Mouse (Mus musculus) limb, embryonic 15.5 days (tissue): Measurements from ENCODE around the gene Adgrv1. TPM values are rescaled to one million over a fixed set of nuclear protein-coding genes. Genes with fewer than 3 reads are reported as not detected.
"Not testable (repeated sequence)": the region's sequence is repeated elsewhere in the genome, so short reads cannot be mapped to it uniquely, and the experiment has no call there.

Experiments
- ATAC-seq: fragments of 200-750 bp; cut with Nextera tagmentation; 2 replicates; pipeline ENCODE4 v1.8.0; 2017; ENCODE audit warnings: low read depth, moderate TSS enrichment; ENCODE audit not compliant: insufficient number of reproducible peaks, low FRiP score, low TSS enrichment
- H3K27ac ChIP-seq: fragments of 300-500 bp; sonication (generic); 2 replicates; pipeline ENCODE4 v1.5.1; 2015; ENCODE audit warnings: moderate library complexity, mild to moderate bottlenecking, inconsistent platforms
- H3K27me3 ChIP-seq: fragments of 300-500 bp; sonication (generic); 2 replicates; pipeline ENCODE4 v1.6.1; 2015; ENCODE audit warnings: inconsistent platforms
- H3K36me3 ChIP-seq: fragments of 300-500 bp; sonication (generic); 2 replicates; pipeline ENCODE4 v1.6.1; 2015; ENCODE audit warnings: inconsistent platforms
- H3K4me1 ChIP-seq: fragments of 300-500 bp; sonication (generic); 2 replicates; pipeline ENCODE4 v1.6.1; 2015; ENCODE audit warnings: inconsistent platforms
- H3K4me2 ChIP-seq: fragments of 300-500 bp; sonication (generic); 2 replicates; pipeline ENCODE4 v1.6.1; 2015; ENCODE audit warnings: mild to moderate bottlenecking, inconsistent platforms
- H3K4me3 ChIP-seq: fragments of 300-500 bp; sonication (generic); 2 replicates; pipeline ENCODE4 v1.5.1; 2015; ENCODE audit warnings: mild to moderate bottlenecking, inconsistent platforms
- H3K9ac ChIP-seq: fragments of 300-500 bp; sonication (generic); 2 replicates; pipeline ENCODE4 v1.6.1; 2015; ENCODE audit warnings: inconsistent platforms
- H3K9me3 ChIP-seq: fragments of 300-500 bp; sonication (generic); 2 replicates; pipeline ENCODE4 v1.6.1; 2016; ENCODE audit warnings: inconsistent platforms
- WGBS: fragments of 180-500 bp; shearing (Covaris S2); methylation state at CpG from one replicate; pipeline ENCODE4 v1.1.7; 2015; 5-methylcytosine and 5-hydroxymethylcytosine counted together
- polyA plus RNA-seq: library from polyadenylated mRNA; unstranded; fragments of >200 nt; fragmentation: Nextera tagmentation; extraction: Ambion mirVana; gene quantifications from 2 replicates; pipeline ENCODE4 v1.2.1, GENCODE M21; 2015

Gene Adgrv1
- polyA plus RNA-seq, 1 experiment from 2014 or later, result 0.58 TPM

DNA sequence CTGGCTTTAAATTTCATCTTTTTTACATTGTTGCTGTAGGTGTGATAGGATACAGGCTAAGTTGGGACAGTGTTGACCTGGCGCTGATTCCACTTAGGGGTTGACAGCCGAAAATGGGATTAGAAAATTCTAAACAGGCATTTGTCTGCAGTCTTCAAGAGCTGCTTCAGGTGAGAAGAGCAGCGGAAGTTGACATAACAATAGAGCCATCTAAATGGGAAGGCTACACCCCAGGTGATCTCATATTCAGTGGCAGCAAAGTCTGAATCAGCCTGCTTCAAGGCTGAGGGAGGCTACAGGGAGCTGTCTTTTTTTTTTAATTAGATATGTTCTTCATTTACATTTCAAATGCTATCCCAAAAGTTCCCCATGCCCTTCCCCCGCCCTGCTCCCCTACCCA, 365.5 kb downstream of the Adgrv1 start:
- not testable (repeated sequence) for H3K4me2 ChIP-seq, H3K27me3 ChIP-seq, H3K4me3 ChIP-seq, H3K9ac ChIP-seq, H3K36me3 ChIP-seq, H3K27ac ChIP-seq, ATAC-seq, H3K9me3 ChIP-seq, H3K4me1 ChIP-seq
- WGBS, result 79% methylated on average over 4 of the region's 4 CpGs

DNA sequence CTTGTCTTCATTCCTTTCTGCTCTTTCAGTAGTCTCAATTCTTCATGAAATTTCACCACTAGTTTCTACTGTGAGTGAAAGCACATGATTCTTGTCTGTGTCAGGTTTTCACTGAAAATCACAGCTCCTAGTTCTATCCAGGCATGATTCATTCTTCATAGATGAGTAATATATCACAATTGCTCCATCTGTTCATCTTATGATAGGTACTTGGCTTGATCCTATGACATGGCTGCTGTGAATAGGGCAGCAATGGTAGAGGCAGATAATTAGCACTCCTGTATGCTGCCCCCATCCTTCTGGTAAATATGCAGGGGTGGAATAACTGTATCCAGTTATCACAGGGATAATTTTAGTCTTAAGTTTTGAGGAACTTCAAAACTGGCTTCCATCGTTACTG, 368.5 kb downstream of the Adgrv1 start:
- Histone ChIP-seq H3K9ac (no peak overlapping the region), H3K27me3 (no peaks in the 10 kb centered on the region), H3K4me1 (no peaks in the 10 kb centered on the region), H3K36me3 (no peaks in the 10 kb centered on the region), H3K4me3 (no peak overlapping the region), H3K27ac (no peak overlapping the region), H3K4me2 (no peak overlapping the region), H3K9me3 (no peaks in the 10 kb centered on the region)
- 80% methylated on average over 1 of the region's 1 CpGs for WGBS
- ATAC-seq, result no peak

DNA sequence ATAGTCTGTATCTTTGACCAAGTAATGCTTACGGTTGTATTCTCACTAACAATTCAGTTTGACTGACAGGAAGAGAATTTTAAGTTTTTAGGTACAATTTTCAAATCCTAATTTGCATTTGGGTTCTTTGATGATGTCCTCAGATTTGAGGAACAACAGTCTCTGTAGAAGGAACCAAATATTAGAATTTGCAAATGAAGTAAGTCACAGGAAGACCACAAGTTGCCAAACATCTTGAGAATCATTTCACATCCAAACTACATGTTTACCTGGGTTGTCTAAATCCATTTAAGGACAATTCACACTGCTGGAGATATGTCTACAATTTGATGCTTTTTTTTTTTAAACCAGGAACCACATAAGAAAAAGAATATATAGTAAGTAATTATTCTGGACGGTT, 391.8 kb downstream of the Adgrv1 start:
- Histone ChIP-seq H3K27me3 (no peaks in the 10 kb centered on the region), H3K4me1 (no peaks in the 10 kb centered on the region), H3K27ac (no peak overlapping the region), H3K9me3 (no peaks in the 10 kb centered on the region), H3K4me3 (no peak overlapping the region), H3K4me2 (no peak overlapping the region), H3K36me3 (no peaks in the 10 kb centered on the region), H3K9ac (no peak overlapping the region)
- ATAC-seq, result no peak
- WGBS, result 74% methylated on average over 2 of the region's 2 CpGs

DNA sequence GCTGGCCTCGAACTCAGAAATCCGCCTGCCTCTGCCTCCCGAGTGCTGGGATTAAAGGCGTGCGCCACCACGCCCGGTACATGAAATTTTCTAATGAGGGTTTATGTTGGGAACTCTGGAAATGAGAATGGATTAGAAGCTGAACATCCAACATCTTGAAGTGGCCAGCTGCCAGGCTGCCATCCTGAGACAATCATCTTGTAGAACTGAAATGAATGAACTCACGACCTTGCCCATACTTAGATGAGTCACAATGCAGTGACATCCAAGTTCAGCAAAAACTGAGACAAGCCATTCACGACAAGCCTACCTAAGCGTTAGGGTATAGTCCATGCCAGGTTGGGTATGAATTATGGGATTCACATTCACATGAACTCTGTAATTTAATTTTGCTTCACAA, 393.1 kb downstream of the Adgrv1 start:
- Histone ChIP-seq H3K4me1 (no peaks in the 10 kb centered on the region), H3K27me3 (no peaks in the 10 kb centered on the region), H3K4me2 (no peak overlapping the region), H3K9ac (no peak overlapping the region), H3K36me3 (no peaks in the 10 kb centered on the region), H3K4me3 (no peak overlapping the region), H3K27ac (no peak overlapping the region), H3K9me3 (no peaks in the 10 kb centered on the region)
- no peak for ATAC-seq
- WGBS, result 91% methylated on average over 10 of the region's 10 CpGs

DNA sequence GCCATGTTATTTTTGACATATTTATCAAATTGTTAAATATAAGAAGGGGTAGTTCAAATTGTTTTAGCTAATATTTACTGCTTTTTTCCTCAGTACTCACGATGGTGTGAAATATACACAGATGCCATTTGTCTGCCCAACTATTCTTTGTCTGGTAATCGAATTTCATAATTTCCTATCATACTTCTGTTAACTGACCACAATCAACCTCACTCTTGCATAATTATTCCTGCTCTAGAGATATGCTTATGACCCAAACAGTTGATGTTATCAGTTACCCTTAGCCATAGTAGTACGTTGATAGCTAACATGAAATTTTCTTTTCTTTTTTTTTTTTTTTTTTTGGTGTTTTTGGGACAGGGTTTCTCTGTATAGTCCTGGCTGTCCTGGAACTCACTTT, 393.5 kb downstream of the Adgrv1 start:
- WGBS, result 87% methylated on average over 3 of the region's 3 CpGs
- Histone ChIP-seq H3K27ac (no peak overlapping the region), H3K36me3 (no peaks in the 10 kb centered on the region), H3K9ac (no peak overlapping the region), H3K4me2 (no peak overlapping the region), H3K27me3 (no peaks in the 10 kb centered on the region), H3K9me3 (no peaks in the 10 kb centered on the region), H3K4me1 (no peaks in the 10 kb centered on the region), H3K4me3 (no peak overlapping the region)
- no peak for ATAC-seq

DNA sequence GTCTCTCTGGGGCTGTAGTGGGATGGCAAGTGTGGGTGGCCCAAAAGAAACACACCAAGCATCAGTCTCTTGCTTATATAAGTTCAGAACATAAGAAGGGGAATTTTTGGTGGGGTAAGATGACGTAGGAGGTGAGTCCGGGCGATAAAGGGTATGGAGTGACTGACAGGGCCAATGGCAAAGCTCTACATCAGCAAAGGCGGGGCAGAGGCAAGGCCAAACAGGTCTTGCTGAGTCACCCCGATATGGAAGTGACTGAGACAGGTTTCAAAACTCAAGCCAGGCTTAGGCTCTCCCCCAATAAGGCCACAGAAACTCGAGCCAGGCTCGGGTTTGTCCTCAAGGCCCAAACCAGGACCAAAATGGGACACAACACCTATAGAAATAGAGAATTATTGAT, 394.1 kb downstream of the Adgrv1 start:
- no peaks in the 10 kb centered on the region for H3K36me3 ChIP-seq
- no peak overlapping the region for H3K27ac ChIP-seq
- H3K4me3 ChIP-seq, result no peak overlapping the region
- no peak overlapping the region for H3K4me2 ChIP-seq
- no peak overlapping the region for H3K9ac ChIP-seq
- no peaks in the 10 kb centered on the region for H3K9me3 ChIP-seq
- no peaks in the 10 kb centered on the region for H3K4me1 ChIP-seq
- WGBS, result 85% methylated on average over 7 of the region's 7 CpGs
- H3K27me3 ChIP-seq, result no peaks in the 10 kb centered on the region
- no peak for ATAC-seq

DNA sequence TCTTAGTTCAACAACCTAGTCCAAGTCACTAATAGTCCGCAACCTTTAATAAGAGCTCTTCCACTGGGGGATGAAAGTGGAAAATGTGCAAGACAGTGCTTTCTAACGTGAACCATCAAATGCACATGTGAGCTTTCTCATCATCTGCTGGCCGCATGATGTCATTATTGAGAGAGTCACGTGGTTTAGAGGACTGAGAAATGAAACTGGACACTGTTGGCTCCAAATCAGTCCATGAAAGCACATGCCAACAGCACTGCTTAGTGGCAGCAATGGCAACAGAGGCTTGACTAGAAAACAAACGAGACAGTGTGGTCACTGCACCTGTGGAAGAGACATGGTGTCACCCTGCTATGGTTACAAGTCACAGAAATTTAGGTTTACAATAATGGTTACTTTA, 395.0 kb downstream of the Adgrv1 start:
- Histone ChIP-seq H3K4me1 (no peaks in the 10 kb centered on the region), H3K27me3 (no peaks in the 10 kb centered on the region), H3K27ac (no peak overlapping the region), H3K4me3 (no peak overlapping the region), H3K4me2 (no peak overlapping the region), H3K36me3 (no peaks in the 10 kb centered on the region), H3K9me3 (no peaks in the 10 kb centered on the region), H3K9ac (no peak overlapping the region)
- WGBS, result 61% methylated on average over 5 of the region's 5 CpGs
- no peak for ATAC-seq

DNA sequence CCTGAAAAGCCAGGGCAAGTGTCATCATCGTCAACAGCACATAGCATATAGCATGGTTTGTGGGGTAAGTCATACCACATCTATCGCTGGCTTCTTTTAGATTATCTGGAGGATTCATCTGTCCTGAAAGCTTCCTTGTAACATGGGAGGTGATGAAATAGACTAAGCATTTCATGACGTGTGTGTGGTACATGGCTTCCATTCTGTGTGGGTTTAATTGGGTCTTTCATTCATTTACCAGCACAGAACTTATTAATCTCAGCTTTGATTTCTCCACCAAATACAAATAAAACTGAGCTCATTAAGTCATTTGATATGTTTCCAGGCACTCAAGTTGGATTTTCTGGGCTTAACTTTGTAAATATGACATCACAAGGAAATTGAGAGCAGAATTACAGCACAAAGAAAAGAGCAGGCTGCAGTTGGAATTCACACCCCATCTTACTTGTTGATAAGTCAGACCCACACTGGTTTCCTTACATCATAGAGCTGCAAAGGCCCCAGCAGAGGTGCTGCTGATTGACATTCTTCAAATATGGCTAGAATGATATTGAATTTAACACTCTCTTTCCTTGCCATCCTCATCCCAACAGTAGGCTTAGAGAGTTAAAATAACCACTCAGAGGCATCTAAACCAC, 396.1 kb downstream of the Adgrv1 start:
- Histone ChIP-seq H3K4me1 (no peaks in the 10 kb centered on the region), H3K4me3 (no peak overlapping the region), H3K9me3 (no peaks in the 10 kb centered on the region), H3K27ac (no peak overlapping the region), H3K27me3 (no peaks in the 10 kb centered on the region), H3K36me3 (no peaks in the 10 kb centered on the region), H3K9ac (no peak overlapping the region), H3K4me2 (no peak overlapping the region)
- no peak for ATAC-seq
- 49% methylated on average over 3 of the region's 3 CpGs for WGBS

DNA sequence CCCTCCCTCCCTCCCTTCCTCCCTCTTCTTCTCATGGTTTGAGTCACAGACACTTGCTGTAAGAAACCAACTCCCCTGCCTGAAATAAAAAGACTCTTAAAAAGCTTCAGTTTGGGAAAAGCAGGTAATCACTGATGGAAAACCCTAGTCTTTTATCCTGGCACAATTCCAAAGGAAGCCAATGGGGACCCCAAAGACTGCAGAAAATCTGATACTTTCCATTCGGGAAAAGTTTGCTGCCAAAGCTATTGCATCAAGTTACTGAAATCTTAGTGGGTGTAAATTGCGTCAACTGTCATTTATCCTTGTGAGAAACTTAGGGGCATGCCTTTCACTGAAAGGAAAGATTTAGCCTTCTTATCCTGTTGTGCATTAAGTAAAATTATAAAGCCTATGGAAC, 398.9 kb downstream of the Adgrv1 start:
- no peaks in the 10 kb centered on the region for H3K9me3 ChIP-seq
- H3K36me3 ChIP-seq, result no peaks in the 10 kb centered on the region
- no peak overlapping the region for H3K9ac ChIP-seq
- ATAC-seq, result no peak
- no peak overlapping the region for H3K4me3 ChIP-seq
- H3K4me1 ChIP-seq, result no peaks in the 10 kb centered on the region
- no peak overlapping the region for H3K4me2 ChIP-seq
- 38% methylated on average over 2 of the region's 2 CpGs for WGBS
- H3K27ac ChIP-seq, result no peak overlapping the region
- no peaks in the 10 kb centered on the region for H3K27me3 ChIP-seq

DNA sequence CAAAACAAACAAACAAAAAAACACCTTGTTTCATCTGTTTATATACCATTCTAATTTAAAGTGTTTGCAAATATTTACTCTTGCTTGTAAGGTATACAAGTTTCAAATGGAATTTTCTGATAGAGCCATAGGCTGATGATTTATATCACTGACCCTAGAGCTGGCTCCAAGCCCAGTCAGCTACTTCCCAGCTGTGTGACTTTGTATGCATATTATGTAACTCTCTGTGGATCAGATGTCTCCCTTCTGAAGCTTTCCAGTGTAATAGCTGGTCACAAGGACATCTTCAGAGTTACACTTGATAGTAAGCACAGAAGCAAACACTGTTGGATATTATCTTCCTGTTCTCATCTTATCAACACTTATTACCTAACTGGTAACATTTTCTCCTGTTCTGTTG, 400.1 kb downstream of the Adgrv1 start:
- Histone ChIP-seq H3K4me2 (no peak overlapping the region), H3K27me3 (no peaks in the 10 kb centered on the region), H3K4me1 (no peaks in the 10 kb centered on the region), H3K36me3 (no peaks in the 10 kb centered on the region), H3K27ac (no peak overlapping the region), H3K9ac (no peak overlapping the region), H3K9me3 (no peaks in the 10 kb centered on the region), H3K4me3 (no peak overlapping the region)
- ATAC-seq, result no peak

DNA sequence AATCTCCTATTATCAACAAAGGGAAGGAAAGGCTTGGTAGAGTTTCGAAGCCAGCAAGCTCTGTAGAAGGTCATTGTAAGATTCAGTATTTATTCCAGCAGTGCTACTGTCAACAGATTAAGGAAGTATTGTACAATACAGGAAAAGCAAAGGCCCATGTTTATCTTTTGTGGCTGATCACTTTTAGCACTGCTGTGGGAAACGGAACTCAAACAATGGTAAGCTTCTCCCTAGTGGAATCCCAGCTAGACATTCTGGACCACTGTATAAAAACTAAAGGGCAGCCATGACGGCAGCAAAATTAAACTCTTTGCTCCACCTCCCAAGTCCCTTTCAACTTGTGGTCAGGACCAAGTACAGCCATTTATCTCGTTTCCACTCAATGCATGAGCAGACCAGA, 402.8 kb downstream of the Adgrv1 start:
- WGBS, result 75% methylated on average over 4 of the region's 4 CpGs
- no peak overlapping the region for H3K4me3 ChIP-seq
- H3K36me3 ChIP-seq, result no peaks in the 10 kb centered on the region
- no peaks in the 10 kb centered on the region for H3K9me3 ChIP-seq
- no peak overlapping the region for H3K9ac ChIP-seq
- H3K27me3 ChIP-seq, result no peaks in the 10 kb centered on the region
- no peak for ATAC-seq
- no peak overlapping the region for H3K4me2 ChIP-seq
- no peak overlapping the region for H3K27ac ChIP-seq
- no peaks in the 10 kb centered on the region for H3K4me1 ChIP-seq

DNA sequence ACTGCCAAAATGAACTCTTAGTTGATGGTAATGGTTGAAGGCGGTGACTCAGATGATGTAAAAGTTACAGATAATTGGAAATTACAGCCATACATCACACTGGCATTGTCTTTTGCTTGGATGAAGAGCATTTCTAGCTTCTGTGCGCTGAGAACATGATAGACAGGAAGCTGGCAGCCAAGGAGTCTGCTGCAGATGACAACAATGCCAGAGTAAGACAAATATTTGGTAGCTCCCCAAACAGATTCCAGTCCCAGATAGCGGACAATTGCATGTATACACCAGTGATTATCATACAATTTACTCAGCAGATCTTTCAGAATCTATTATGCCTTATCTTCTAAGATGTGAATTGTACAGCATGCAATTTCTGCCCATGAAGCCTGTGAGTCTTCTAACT, 409.2 kb downstream of the Adgrv1 start:
- Histone ChIP-seq H3K27ac (no peak overlapping the region), H3K4me1 (no peaks in the 10 kb centered on the region), H3K9me3 (no peaks in the 10 kb centered on the region), H3K4me3 (no peak overlapping the region), H3K4me2 (no peak overlapping the region), H3K9ac (no peak overlapping the region), H3K27me3 (no peaks in the 10 kb centered on the region), H3K36me3 (no peaks in the 10 kb centered on the region)
- WGBS, result 84% methylated on average over 3 of the region's 3 CpGs
- no peak for ATAC-seq

DNA sequence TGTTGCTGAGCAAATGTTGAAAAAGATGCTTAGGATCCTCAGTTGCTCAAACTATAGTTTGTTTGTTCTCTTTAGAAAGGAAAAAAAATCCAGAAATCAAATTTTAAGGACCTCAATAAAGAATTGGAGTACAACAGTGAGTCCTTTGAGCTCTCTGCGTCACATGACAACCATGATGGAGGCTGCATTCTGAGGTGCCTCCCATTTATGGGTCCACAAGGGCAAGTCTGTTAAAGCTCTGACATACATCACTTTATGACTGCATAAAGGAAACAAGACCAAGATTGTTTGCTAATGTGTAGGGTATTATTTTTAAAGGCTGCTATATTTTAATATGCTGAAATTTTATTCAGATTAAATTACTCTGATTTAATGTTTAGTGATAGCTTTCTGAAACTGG, 410.6 kb downstream of the Adgrv1 start:
- Histone ChIP-seq H3K4me1 (no peaks in the 10 kb centered on the region), H3K36me3 (no peaks in the 10 kb centered on the region), H3K9ac (no peak overlapping the region), H3K4me2 (no peak overlapping the region), H3K9me3 (no peaks in the 10 kb centered on the region), H3K27me3 (no peaks in the 10 kb centered on the region), H3K27ac (no peak overlapping the region), H3K4me3 (no peak overlapping the region)
- no peak for ATAC-seq
- WGBS, result 65% methylated on average over 1 of the region's 1 CpGs
